In the genomic region with DNA sequence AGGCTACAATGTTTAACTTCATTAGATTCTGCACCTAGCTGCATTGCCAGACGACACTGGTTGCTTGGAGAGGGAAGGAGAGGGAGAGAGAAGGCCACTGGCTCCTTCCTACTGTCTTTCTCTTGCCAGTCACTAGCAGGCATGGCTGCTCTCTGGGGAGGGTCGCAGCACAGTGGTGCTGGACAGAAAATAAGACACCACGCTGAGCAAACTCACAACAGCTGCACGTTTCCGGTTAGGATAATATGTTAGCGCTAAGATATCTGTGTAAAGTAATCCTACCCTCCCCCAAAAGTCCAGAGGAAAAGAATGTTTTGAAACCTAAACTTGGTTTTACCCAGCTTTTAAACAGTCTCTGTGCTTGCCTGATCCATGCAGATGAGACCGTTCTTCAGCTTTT, we compare ENCODE assay signal across 13 mouse cellular contexts.
DNase-seq lines count a peak whose midpoint lies in the region; ATAC-seq and TF ChIP-seq lines count a peak whose summit lies in the region.
"Had no signal": no experiment of that assay in that cellular context is flagged by ENCODE, and none has a peak within 500 bp of the region (broad histone marks: within the 10 kb centered on the region; RNA-seq: fewer than 3 reads in every experiment).

No protein-coding gene starts in this region.

- peaks cover 3% of the 10 kb centered on the region for H3K36me3 ChIP-seq in forebrain, embryonic 12.5 days (replicated peaks)
- H3K36me3 ChIP-seq in forebrain, embryonic 15.5 days: no peaks in the 10 kb centered on the region
- no peaks in the 10 kb centered on the region for H3K36me3 ChIP-seq in kidney, embryonic 15.5 days
- H3K36me3 ChIP-seq in stomach, embryonic 16.5 days (ENCODE audit: control insufficient read depth, insufficient read depth, low read length): no peaks in the 10 kb centered on the region
- H3K36me3 ChIP-seq in stomach, postnatal 0 days (ENCODE audit: control insufficient read depth, insufficient read depth, low read length): no peaks in the 10 kb centered on the region
- H3K36me3 ChIP-seq in myocyte (ENCODE audit: control insufficient read depth, insufficient read depth): no peaks in the 10 kb centered on the region
- H3K36me3 ChIP-seq: intestine, embryonic 15.5 days; stomach, embryonic 15.5 days had no signal

- intact Hi-C loops in gastrocnemius, adult 2 months (cut with DNase I): no loop called here

- TF ChIP-seq POLR2A in myocyte (IDR thresholded peaks at IDR 0.05; ENCODE audit: insufficient read length, low read depth): no peak

- DNase-seq in kidney, postnatal 14 days: no peak
- DNase-seq in stomach, postnatal 0 days (ENCODE audit: low spot score): no peak
- DNase-seq in gastrocnemius, adult 2 months: no peak
- DNase-seq: cerebellum, adult 11 months; thymus, postnatal 36 days had no signal

- TF ChIP-seq CTCF in stomach, postnatal 0 days (IDR thresholded peaks at IDR 0.05; ENCODE audit: low read depth): no peak
- TF ChIP-seq CTCF in gastrocnemius, adult 2 months (IDR thresholded peaks at IDR 0.05): no peak

- H3K4me2 ChIP-seq in forebrain, embryonic 12.5 days: no peak overlapping the region
- no peak overlapping the region for H3K4me2 ChIP-seq in forebrain, embryonic 15.5 days (replicated peaks)
- peak overlapping the region; percentile 28 for H3K4me2 ChIP-seq in kidney, embryonic 15.5 days
- no peak overlapping the region for H3K4me2 ChIP-seq in stomach, embryonic 16.5 days (ENCODE audit: low read depth, low read length)
- no peak overlapping the region for H3K4me2 ChIP-seq in stomach, postnatal 0 days (replicated peaks; ENCODE audit: low read depth)
- H3K4me2 ChIP-seq in myocyte (ENCODE audit: low read depth): peak overlapping the region; percentile 23
- H3K4me2 ChIP-seq: intestine, embryonic 15.5 days; stomach, embryonic 15.5 days had no signal

- no peak overlapping the region for H3K9ac ChIP-seq in forebrain, embryonic 12.5 days
- no peak overlapping the region for H3K9ac ChIP-seq in forebrain, embryonic 15.5 days (replicated peaks)
- no peak overlapping the region; the same call in 1 of the 2 replicates for H3K9ac ChIP-seq in kidney, embryonic 15.5 days
- H3K9ac ChIP-seq in stomach, embryonic 16.5 days (ENCODE audit: low read length): peak overlapping the region; percentile 9; the same call in 1 of the 2 replicates
- H3K9ac ChIP-seq in stomach, postnatal 0 days (ENCODE audit: low read length): no peak overlapping the region
- H3K9ac ChIP-seq: intestine, embryonic 15.5 days; liver, embryonic 14.5 days; stomach, embryonic 15.5 days had no signal

- no peak overlapping the region for H3K4me3 ChIP-seq in forebrain, embryonic 12.5 days (replicated peaks)
- no peak overlapping the region for H3K4me3 ChIP-seq in forebrain, embryonic 15.5 days
- no peak overlapping the region for H3K4me3 ChIP-seq in kidney, embryonic 15.5 days (replicated peaks)
- H3K4me3 ChIP-seq in stomach, embryonic 16.5 days (replicated peaks; ENCODE audit: low read length): no peak overlapping the region
- no peak overlapping the region for H3K4me3 ChIP-seq in stomach, postnatal 0 days (ENCODE audit: low read depth, low read length)
- H3K4me3 ChIP-seq in myocyte: no peak overlapping the region
- no peak overlapping the region for H3K4me3 ChIP-seq in gastrocnemius, adult 2 months
- H3K4me3 ChIP-seq: intestine, embryonic 15.5 days; stomach, embryonic 15.5 days had no signal

- H3K27me3 ChIP-seq in forebrain, embryonic 12.5 days: no peaks in the 10 kb centered on the region
- no peaks in the 10 kb centered on the region for H3K27me3 ChIP-seq in forebrain, embryonic 15.5 days
- peaks cover 15% of the 10 kb centered on the region; the same call in 1 of the 2 replicates for H3K27me3 ChIP-seq in kidney, embryonic 15.5 days
- no peaks in the 10 kb centered on the region for H3K27me3 ChIP-seq in stomach, embryonic 16.5 days (ENCODE audit: control insufficient read depth, insufficient read depth, low read length)
- H3K27me3 ChIP-seq in stomach, postnatal 0 days (ENCODE audit: control insufficient read depth, insufficient read depth, low read length): no peaks in the 10 kb centered on the region
- no peaks in the 10 kb centered on the region for H3K27me3 ChIP-seq in myocyte (ENCODE audit: control insufficient read depth, insufficient read depth, insufficient read length)
- H3K27me3 ChIP-seq: intestine, embryonic 15.5 days had no signal

- no peaks in the 10 kb centered on the region for H3K9me3 ChIP-seq in forebrain, embryonic 12.5 days
- H3K9me3 ChIP-seq in forebrain, embryonic 15.5 days: no peaks in the 10 kb centered on the region
- H3K9me3 ChIP-seq in kidney, embryonic 15.5 days (replicated peaks): no peaks in the 10 kb centered on the region
- H3K9me3 ChIP-seq in stomach, embryonic 16.5 days (replicated peaks; ENCODE audit: control insufficient read depth, low read length): no peaks in the 10 kb centered on the region
- no peaks in the 10 kb centered on the region for H3K9me3 ChIP-seq in stomach, postnatal 0 days (ENCODE audit: control insufficient read depth, low read length)
- H3K9me3 ChIP-seq: intestine, embryonic 15.5 days; stomach, embryonic 15.5 days had no signal

- H3ac ChIP-seq in myocyte (ENCODE audit: control insufficient read depth, insufficient read length): no peak overlapping the region

- H3K79me2 ChIP-seq in myocyte (ENCODE audit: control insufficient read depth, insufficient read depth): no peaks in the 10 kb centered on the region

- 60% methylated on average over 7 of the region's 7 CpGs for WGBS in forebrain, embryonic 12.5 days
- 52% methylated on average over 7 of the region's 7 CpGs for WGBS in forebrain, embryonic 15.5 days
- WGBS in kidney, embryonic 15.5 days: 18% methylated on average over 7 of the region's 7 CpGs
- WGBS in stomach, embryonic 16.5 days: 18% methylated on average over 7 of the region's 7 CpGs
- 18% methylated on average over 7 of the region's 7 CpGs for WGBS in stomach, postnatal 0 days

- ATAC-seq in forebrain, embryonic 12.5 days (ENCODE audit: low FRiP score): no peak
- ATAC-seq in forebrain, embryonic 15.5 days (replicated peaks): no peak
- ATAC-seq in kidney, embryonic 15.5 days (replicated peaks; ENCODE audit: low FRiP score): peak; percentile 54; the same call in 1 of the 2 replicates
- no peak for ATAC-seq in stomach, embryonic 16.5 days (ENCODE audit: insufficient read depth, low FRiP score)
- ATAC-seq in stomach, postnatal 0 days (ENCODE audit: low FRiP score, low TSS enrichment): no peak
- ATAC-seq: intestine, embryonic 15.5 days had no signal

- H3K27ac ChIP-seq in forebrain, embryonic 12.5 days: peak overlapping the region; percentile 50; the same call in 1 of the 2 replicates
- no peak overlapping the region for H3K27ac ChIP-seq in forebrain, embryonic 15.5 days (replicated peaks)
- peak overlapping the region; percentile 38; the same call in 1 of the 2 replicates for H3K27ac ChIP-seq in kidney, embryonic 15.5 days
- no peak overlapping the region for H3K27ac ChIP-seq in stomach, embryonic 16.5 days (ENCODE audit: low read length)
- H3K27ac ChIP-seq in stomach, postnatal 0 days (replicated peaks): no peak overlapping the region
- H3K27ac ChIP-seq in gastrocnemius, adult 2 months: no peak overlapping the region
- H3K27ac ChIP-seq: intestine, embryonic 15.5 days; liver, embryonic 14.5 days; stomach, embryonic 15.5 days had no signal

- peaks cover 21% of the 10 kb centered on the region for H3K4me1 ChIP-seq in forebrain, embryonic 12.5 days
- H3K4me1 ChIP-seq in forebrain, embryonic 15.5 days: peaks cover 38% of the 10 kb centered on the region
- peaks cover 34% of the 10 kb centered on the region for H3K4me1 ChIP-seq in kidney, embryonic 15.5 days
- H3K4me1 ChIP-seq in stomach, embryonic 16.5 days (ENCODE audit: control insufficient read depth, insufficient read depth, low read length): peaks cover 17% of the 10 kb centered on the region; the same call in 1 of the 2 replicates
- H3K4me1 ChIP-seq in stomach, postnatal 0 days (replicated peaks; ENCODE audit: control insufficient read depth, insufficient read depth): 0 out of 2 replicates have a peak, but pooled peaks cover 2% of the 10 kb centered on the region

- TF ChIP-seq EP300 in stomach, postnatal 0 days (optimal IDR thresholded peaks at IDR 0.05): no peak

TF ChIP-seq in myocyte, 11 proteins besides CTCF, POLR2A, EP300 and RAD21:
- TF ChIP-seq MAX (IDR thresholded peaks at IDR 0.05; ENCODE audit: low read depth) (no peak), MYOD1 (IDR thresholded peaks at IDR 0.05; ENCODE audit: control insufficient read depth in 1 of 3, insufficient read length in 2 of 3, low read depth in 2 of 3) (peak in 2 of 3 experiments; percentile 4 to 22)

Comparison
In these comparisons a context has a peak if more than half of its experiments do, and no peak if none do; other contexts are left out.
1. H3K27ac ChIP-seq: peak in forebrain, embryonic 12.5 days (single experiment) and kidney, embryonic 15.5 days (single experiment); none in forebrain, embryonic 15.5 days (single experiment), stomach, embryonic 16.5 days (single experiment), stomach, postnatal 0 days (single experiment) and gastrocnemius, adult 2 months (single experiment).
2. H3K4me2 ChIP-seq: peak in kidney, embryonic 15.5 days (single experiment) and myocyte (single experiment); none in forebrain, embryonic 12.5 days (single experiment), forebrain, embryonic 15.5 days (single experiment), stomach, embryonic 16.5 days (single experiment) and stomach, postnatal 0 days (single experiment).